Mouse (Mus musculus) lung, embryonic 15.5 days (tissue): ENCODE measurements around the gene Slc26a10. TPM values are rescaled to one million over a fixed set of nuclear protein-coding genes. Genes with fewer than 3 reads are reported as not detected.

Source experiments
- ATAC-seq: fragments of 200-750 bp; cut with Nextera tagmentation; 2 replicates; pipeline ENCODE4 v1.8.0; 2017; ENCODE audit warnings: moderate number of reproducible peaks, borderline replicate concordance; ENCODE audit not compliant: low FRiP score, low TSS enrichment; ENCODE audit errors: extremely low read depth
- H3K27ac ChIP-seq: fragments of 300-500 bp; sonication (generic); 2 replicates; pipeline ENCODE4 v1.5.1; 2015; ENCODE audit warnings: moderate library complexity, mild to moderate bottlenecking, inconsistent platforms
- H3K27me3 ChIP-seq: fragments of 300-500 bp; sonication (generic); 2 replicates; pipeline ENCODE4 v1.6.1; 2015; ENCODE audit warnings: inconsistent platforms
- H3K36me3 ChIP-seq: fragments of 300-500 bp; sonication (generic); 2 replicates; pipeline ENCODE4 v1.6.1; 2015; ENCODE audit warnings: inconsistent platforms
- H3K4me1 ChIP-seq: fragments of 300-500 bp; sonication (generic); 2 replicates; pipeline ENCODE4 v1.6.1; 2015; ENCODE audit warnings: inconsistent platforms
- H3K4me2 ChIP-seq: fragments of 300-500 bp; sonication (generic); 2 replicates; pipeline ENCODE4 v1.6.1; 2015; ENCODE audit warnings: inconsistent platforms, mild to moderate bottlenecking, moderate library complexity
- H3K4me3 ChIP-seq: fragments of 300-500 bp; sonication (generic); 2 replicates; pipeline ENCODE4 v1.5.1; 2015; ENCODE audit warnings: mild to moderate bottlenecking, inconsistent platforms
- H3K9ac ChIP-seq: fragments of 300-500 bp; sonication (generic); 2 replicates; pipeline ENCODE4 v1.6.1; 2015; ENCODE audit warnings: inconsistent platforms
- H3K9me3 ChIP-seq: fragments of 300-500 bp; sonication (generic); 2 replicates; pipeline ENCODE4 v1.6.1; 2016; ENCODE audit warnings: inconsistent platforms
- WGBS: fragments of 180-500 bp; shearing (Covaris S2); methylation state at CpG from one replicate; pipeline ENCODE4 v1.1.7; 2015; 5-methylcytosine and 5-hydroxymethylcytosine counted together
- polyA plus RNA-seq: library from polyadenylated mRNA; unstranded; fragments of >200 nt; fragmentation: Nextera tagmentation; extraction: Ambion mirVana; gene quantifications from 2 replicates; pipeline ENCODE4 v1.2.1, GENCODE M21; 2015

The Slc26a10 gene
- 0.86 and 0.93 TPM in 2 replicates for polyA plus RNA-seq

DNA sequence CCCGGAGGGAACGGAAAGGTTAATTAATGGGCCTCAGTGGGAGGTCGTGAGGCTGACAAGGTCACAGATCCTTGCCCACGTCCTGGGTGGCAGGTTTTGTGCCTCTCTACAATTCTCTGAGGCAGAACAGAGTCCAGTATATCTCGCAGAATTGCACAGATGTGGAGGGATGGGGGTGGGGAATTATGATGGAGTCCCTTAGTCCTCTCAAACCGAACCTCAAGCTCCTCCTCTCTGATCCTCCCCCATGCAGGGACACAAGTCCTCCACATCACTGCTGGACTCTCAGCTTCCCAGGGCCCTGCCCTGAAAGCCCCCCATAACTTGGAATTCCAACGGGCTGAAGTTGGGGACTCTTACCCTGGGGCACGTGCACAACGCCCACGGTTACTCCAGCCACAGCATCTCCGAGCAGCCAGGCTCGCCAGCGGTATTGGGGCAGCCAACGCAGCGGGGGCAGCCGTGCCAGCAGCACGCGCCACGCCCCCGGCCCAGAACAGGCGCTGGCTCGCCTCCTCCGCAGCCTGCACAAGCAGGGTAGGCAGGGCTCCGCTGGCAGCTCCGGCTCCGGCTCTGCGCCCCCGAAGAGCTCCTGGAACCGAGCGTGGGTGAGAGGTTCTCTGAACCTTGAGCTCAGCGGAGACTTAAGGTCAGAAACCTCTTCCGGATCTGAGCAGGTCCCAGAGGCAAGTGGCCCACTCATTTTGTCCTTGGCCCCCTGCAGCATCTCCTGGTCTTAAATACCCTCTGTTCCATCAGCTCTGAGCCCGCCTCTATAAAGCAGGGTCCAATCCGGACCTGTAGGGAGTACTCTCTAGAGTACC, at the start of gene Slc26a10:
Slc26a10 (minus strand) TSS at position 775 of the 824 bp plus-strand sequence.
- WGBS = 2% methylated on average over 34 of the region's 34 CpGs
- Histone ChIP-seq H3K9me3 (no peaks in the 10 kb centered on the region), H3K36me3 (peaks cover 9% of the 10 kb centered on the region; the same call in 1 of the 2 replicates), H3K4me2 (peak within 1 kb of the TSS; percentile 43; the same call in 1 of the 2 replicates), H3K4me1 (peaks cover 31% of the 10 kb centered on the region), H3K27ac (no peak within 1 kb of the TSS), H3K9ac (no peak within 1 kb of the TSS), H3K4me3 (peak within 1 kb of the TSS; percentile 15), H3K27me3 (peaks cover 91% of the 10 kb centered on the region)
- no peak; the same call in 1 of the 2 replicates for ATAC-seq

DNA sequence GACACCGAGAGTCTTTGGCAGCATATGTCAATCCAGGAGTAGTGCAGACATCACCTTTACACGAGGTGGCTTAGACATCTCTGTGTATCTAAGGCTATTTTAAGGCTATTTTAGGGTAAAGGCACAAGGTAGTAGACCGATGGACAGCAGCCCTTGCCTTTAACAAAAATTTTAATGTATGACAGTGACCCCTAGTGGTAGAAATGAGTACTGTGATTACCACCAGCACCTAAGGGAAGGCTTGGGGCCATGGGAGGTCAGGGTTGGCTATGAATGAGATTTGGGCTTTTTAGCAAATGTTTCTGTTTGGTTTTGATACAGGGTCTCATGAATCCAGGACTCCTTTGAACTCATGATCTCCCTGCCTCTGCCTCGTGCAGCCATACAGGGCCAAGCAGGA, 48.5 kb upstream of the Slc26a10 start:
- Histone ChIP-seq H3K9me3 (no peaks in the 10 kb centered on the region), H3K27me3 (peaks cover 12% of the 10 kb centered on the region), H3K27ac (no peak overlapping the region), H3K4me2 (no peak overlapping the region), H3K4me3 (no peak overlapping the region), H3K9ac (no peak overlapping the region), H3K4me1 (no peaks in the 10 kb centered on the region), H3K36me3 (no peaks in the 10 kb centered on the region)
- 19% methylated on average over 4 of the region's 4 CpGs for WGBS
- peak; percentile 50; the same call in 1 of the 2 replicates for ATAC-seq

DNA sequence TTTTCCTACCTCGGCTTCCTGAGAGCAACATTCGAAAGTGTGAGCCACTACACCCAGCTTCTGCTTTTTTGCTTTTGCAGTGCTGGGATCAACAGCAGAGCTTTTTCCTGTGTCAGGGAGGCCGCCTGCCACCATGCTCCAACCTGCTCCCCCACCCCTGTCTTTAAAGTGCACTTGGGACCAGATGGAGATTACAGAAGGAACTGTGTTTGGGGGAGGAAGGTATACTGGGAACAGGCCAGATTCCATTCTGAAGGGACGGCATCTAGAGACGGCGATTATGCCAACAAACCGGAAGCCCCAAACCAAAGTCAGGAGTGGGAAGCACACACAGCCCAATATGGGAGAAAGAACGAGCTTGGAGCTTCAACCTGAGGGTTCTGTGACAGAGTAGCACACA, 46.7 kb upstream of the Slc26a10 start:
- no peaks in the 10 kb centered on the region for H3K9me3 ChIP-seq
- H3K4me1 ChIP-seq = no peaks in the 10 kb centered on the region
- no peaks in the 10 kb centered on the region for H3K36me3 ChIP-seq
- no peak for ATAC-seq
- H3K27ac ChIP-seq = no peak overlapping the region
- 66% methylated on average over 8 of the region's 8 CpGs for WGBS
- H3K27me3 ChIP-seq = peaks cover 12% of the 10 kb centered on the region
- no peak overlapping the region for H3K4me3 ChIP-seq
- H3K4me2 ChIP-seq = no peak overlapping the region
- H3K9ac ChIP-seq = no peak overlapping the region

DNA sequence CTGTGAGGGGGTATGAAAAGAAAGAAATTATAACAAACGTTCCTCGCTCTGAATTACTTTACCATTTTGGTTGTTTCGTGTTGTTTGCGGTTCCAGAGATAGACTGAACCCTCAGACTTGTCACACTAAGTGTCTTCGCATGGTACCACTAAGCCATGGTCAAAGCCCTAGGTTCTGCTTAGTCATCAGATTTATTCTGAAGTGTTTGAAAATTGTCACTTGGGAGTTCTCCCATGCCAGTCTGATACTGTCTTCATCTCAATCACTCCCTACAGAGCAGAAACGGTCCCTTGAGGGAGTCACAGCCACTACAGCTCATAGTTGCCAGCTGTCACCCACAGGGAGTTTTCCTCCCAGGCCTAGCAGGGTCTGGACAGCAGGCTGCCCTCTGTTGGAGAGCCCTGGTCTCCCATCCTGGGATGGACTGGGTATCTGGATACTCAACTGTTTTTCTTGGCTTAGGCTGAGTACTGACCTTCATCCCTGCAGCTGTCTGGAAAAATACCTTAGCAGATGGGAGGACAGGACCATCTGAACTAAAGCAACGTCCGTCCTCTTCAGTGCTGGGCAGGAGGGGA, 46.0 kb upstream of the Slc26a10 start:
- no peaks in the 10 kb centered on the region for H3K9me3 ChIP-seq
- H3K4me1 ChIP-seq = no peaks in the 10 kb centered on the region
- no peaks in the 10 kb centered on the region for H3K36me3 ChIP-seq
- no peak for ATAC-seq
- peaks cover 12% of the 10 kb centered on the region for H3K27me3 ChIP-seq
- no peak overlapping the region for H3K27ac ChIP-seq
- no peak overlapping the region for H3K9ac ChIP-seq
- H3K4me3 ChIP-seq = no peak overlapping the region
- H3K4me2 ChIP-seq = no peak overlapping the region
- 59% methylated on average over 8 of the region's 8 CpGs for WGBS

DNA sequence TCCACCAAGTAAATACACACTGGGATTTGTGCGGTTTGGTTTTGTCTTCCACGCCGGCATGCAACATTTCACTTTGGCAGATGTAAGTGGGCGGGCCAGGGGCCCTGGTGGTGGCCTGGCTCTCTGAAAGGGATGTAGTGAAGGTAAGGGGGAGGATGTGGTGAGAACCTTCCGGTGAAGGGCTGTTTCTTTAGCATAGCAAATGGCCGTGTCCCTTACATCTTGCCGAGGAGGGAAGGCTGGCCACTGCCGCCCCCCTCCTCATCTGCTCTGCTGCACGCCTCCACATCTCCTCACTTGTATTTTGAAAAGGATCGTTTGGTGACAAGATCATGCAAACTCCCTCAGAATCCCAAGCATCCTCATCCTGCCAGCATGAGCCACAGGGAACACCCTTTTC, 45.3 kb upstream of the Slc26a10 start:
- H3K27ac ChIP-seq = no peak overlapping the region
- H3K36me3 ChIP-seq = no peaks in the 10 kb centered on the region

DNA sequence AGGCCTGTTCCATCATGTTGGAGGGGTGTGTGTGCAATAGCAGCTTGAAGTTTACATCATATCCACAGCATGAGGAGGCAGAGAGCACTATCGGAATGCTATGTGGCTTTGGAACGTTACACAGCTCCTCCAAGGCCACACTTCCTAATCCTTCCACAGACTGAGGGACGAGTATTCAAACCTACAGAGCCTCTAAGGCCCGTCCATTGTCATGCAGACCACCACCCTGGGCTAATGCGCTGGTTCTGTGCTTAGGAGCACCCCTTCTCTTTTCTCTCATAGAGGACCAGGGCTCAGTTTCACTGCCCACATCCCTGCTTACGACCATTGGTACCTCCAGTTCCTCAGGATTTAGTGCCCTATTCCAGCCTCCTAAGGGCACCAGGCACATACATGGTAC, 44.8 kb upstream of the Slc26a10 start:
- Histone ChIP-seq H3K4me3 (no peak overlapping the region), H3K27me3 (peaks cover 12% of the 10 kb centered on the region), H3K36me3 (no peaks in the 10 kb centered on the region), H3K4me2 (no peak overlapping the region), H3K9me3 (no peaks in the 10 kb centered on the region), H3K9ac (no peak overlapping the region), H3K27ac (no peak overlapping the region), H3K4me1 (no peaks in the 10 kb centered on the region)
- WGBS = 49% methylated on average over 6 of the region's 6 CpGs
- no peak for ATAC-seq

More for the DNA sequence above, 45.3 kb upstream of the Slc26a10 start:
- Histone ChIP-seq H3K4me3 (no peak overlapping the region), H3K4me1 (no peaks in the 10 kb centered on the region), H3K4me2 (no peak overlapping the region), H3K9ac (no peak overlapping the region), H3K27me3 (peaks cover 12% of the 10 kb centered on the region), H3K9me3 (no peaks in the 10 kb centered on the region)
- WGBS = 28% methylated on average over 10 of the region's 10 CpGs
- no peak for ATAC-seq

DNA sequence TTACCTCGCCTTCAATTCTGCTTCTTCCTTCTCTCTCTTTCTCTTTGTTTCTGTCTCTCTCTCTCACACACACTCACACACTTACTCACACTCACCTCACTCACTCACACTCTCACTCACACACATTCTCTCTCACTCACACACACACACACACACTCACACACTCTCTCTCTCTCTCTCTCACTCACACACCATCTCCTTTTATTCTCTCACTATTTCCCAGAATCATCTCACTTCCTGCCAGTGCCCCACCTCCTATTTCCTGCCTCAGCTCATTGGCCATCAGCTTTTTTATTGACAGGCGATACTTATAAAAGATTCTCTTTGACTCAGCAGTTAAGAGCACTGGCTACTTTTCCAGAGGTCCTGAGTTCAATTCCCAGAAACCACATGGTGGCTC, 37.9 kb upstream of the Slc26a10 start:
- Histone ChIP-seq H3K36me3 (no peaks in the 10 kb centered on the region), H3K27ac (no peak overlapping the region), H3K9me3 (no peaks in the 10 kb centered on the region), H3K4me3 (no peak overlapping the region), H3K4me2 (no peak overlapping the region), H3K9ac (no peak overlapping the region), H3K27me3 (no peaks in the 10 kb centered on the region), H3K4me1 (no peaks in the 10 kb centered on the region)
- WGBS = 85% methylated on average over 2 of the region's 2 CpGs
- no peak for ATAC-seq

DNA sequence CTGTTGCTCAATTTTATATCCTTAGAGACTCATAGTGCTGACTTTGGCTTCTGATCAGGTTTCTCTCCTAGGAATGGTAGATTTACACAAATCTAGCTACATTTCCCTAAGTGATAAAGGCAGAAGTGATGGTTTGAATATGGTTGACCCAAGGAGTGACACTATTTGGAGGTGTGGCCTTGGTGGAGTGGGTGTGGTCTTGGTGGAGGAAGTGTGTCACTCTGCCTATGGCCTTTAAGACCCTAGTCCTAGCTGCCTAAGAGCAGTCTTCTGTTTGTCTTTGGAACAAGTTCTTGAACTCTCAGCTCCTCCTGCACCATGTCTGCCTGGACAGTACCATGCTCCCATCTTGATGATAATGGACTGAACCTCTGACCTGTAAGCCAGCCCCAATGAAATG, 36.7 kb upstream of the Slc26a10 start:
- H3K4me3 ChIP-seq = no peak overlapping the region
- no peak overlapping the region for H3K9ac ChIP-seq
- no peaks in the 10 kb centered on the region for H3K36me3 ChIP-seq
- no peaks in the 10 kb centered on the region for H3K9me3 ChIP-seq
- H3K4me2 ChIP-seq = no peak overlapping the region
- no peak for ATAC-seq
- H3K27ac ChIP-seq = no peak overlapping the region
- no peaks in the 10 kb centered on the region for H3K4me1 ChIP-seq
- H3K27me3 ChIP-seq = no peaks in the 10 kb centered on the region

DNA sequence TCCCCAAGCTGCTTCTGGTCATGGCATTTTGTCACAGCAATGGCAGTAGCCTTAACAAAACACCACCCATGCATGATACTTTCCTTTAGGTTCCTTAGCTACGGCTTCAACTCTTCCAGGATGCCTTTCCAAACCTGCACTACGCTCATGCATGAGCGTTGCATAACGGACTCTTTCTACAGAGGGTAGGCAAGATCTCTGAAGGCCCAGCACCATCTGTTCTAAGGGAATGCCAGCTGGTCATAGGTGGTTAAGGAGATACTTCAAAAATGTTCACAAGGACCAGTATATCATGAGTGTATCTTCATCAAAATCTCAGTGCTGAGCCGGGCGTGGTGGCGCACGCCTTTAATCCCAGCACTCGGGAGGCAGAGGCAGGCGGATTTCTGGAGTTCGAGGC, 36.0 kb upstream of the Slc26a10 start:
- Histone ChIP-seq H3K4me2 (no peak overlapping the region), H3K9me3 (no peaks in the 10 kb centered on the region), H3K4me1 (no peaks in the 10 kb centered on the region), H3K9ac (no peak overlapping the region), H3K4me3 (no peak overlapping the region), H3K36me3 (no peaks in the 10 kb centered on the region), H3K27ac (no peak overlapping the region), H3K27me3 (no peaks in the 10 kb centered on the region)
- ATAC-seq = no peak
- 95% methylated on average over 11 of the region's 11 CpGs for WGBS

DNA sequence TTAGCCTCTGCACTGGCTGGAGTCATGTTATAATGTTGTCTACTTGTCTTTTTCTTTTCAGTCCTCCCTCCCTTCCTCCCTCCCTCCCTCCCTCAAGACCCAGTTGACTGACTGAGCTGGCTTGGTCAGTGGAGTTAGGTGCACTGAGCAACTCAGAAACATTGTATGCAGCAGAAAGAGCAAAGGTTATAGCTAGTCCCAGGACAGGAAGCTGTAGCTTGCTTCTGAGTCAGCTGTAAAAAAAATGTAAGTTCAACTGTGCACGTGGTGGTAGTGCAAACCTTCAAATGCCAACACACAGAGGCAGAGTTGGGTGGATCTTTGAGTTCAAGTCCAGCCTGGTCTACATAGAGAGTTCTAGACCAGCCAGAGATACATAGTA, 34.0 kb upstream of the Slc26a10 start:
- Histone ChIP-seq H3K36me3 (no peaks in the 10 kb centered on the region), H3K27me3 (no peaks in the 10 kb centered on the region), H3K4me1 (peaks cover 6% of the 10 kb centered on the region), H3K9me3 (no peaks in the 10 kb centered on the region), H3K4me3 (no peak overlapping the region), H3K4me2 (no peak overlapping the region), H3K27ac (no peak overlapping the region), H3K9ac (no peak overlapping the region)
- no peak for ATAC-seq
- WGBS = 55% methylated on average over 1 of the region's 1 CpGs

DNA sequence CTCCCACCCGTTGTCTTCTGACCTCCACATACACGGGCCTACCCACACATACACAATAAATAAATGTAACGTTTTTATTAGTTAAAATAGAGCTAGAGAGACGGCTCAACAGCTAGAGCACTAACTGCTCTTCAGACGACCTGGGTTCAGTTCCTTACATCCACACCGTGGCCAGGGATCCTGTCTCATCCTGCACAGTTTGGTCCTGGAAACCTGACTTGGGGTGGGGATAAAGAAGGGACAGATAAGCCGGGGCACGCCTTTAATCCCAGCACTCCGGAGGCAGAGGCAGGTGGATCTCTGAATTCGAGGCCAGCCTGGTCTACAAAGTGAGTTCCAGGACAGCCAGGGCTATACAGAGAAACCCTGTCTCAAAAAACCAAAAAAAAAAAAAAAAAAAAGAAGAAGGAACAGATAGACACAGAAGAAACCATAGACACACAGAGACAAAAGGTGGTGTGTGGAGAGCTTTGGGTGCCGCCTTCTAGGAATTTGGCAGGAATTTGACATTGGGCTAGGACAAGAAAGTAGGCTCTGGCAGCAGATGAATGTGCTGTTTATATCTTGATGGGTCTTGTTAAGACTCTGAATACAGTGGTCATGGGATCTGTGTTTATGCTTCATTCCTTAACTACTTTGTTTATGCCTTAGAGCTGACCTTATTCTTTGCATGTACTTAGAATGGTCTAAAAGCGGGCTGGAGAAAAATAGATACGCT, 33.4 kb upstream of the Slc26a10 start:
- H3K9me3 ChIP-seq = no peaks in the 10 kb centered on the region
- H3K27ac ChIP-seq = no peak overlapping the region
- no peak overlapping the region for H3K4me3 ChIP-seq
- no peaks in the 10 kb centered on the region for H3K27me3 ChIP-seq
- no peaks in the 10 kb centered on the region; the same call in 1 of the 2 replicates for H3K36me3 ChIP-seq
- H3K4me1 ChIP-seq = peaks cover 6% of the 10 kb centered on the region
- no peak for ATAC-seq
- H3K9ac ChIP-seq = no peak overlapping the region
- no peak overlapping the region for H3K4me2 ChIP-seq
- 72% methylated on average over 13 of the region's 13 CpGs for WGBS

DNA sequence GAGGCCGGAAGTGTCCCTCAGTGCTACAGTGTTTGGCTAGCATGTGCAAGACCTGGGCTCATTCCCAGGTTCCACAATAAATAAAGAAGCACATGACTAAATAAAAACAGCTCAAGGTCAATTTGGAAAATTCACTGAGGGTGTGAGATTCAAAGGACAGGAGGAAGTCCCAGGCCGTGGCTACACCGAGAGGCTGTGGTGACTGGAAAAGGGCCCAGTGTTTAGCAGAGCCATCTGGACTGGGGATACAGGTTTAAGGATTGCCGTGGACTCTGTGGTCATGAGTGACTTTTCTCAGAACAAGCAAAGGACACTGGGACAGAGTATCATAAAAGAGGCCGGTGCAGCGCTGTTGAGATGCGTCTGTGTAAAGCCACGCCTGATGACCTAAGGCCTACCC, 32.8 kb upstream of the Slc26a10 start:
- H3K27ac ChIP-seq = no peak overlapping the region
- H3K4me3 ChIP-seq = no peak overlapping the region
- ATAC-seq = no peak
- H3K27me3 ChIP-seq = no peaks in the 10 kb centered on the region
- H3K4me1 ChIP-seq = peaks cover 6% of the 10 kb centered on the region
- 87% methylated on average over 8 of the region's 8 CpGs for WGBS
- no peak overlapping the region for H3K4me2 ChIP-seq
- H3K9ac ChIP-seq = no peak overlapping the region
- no peaks in the 10 kb centered on the region for H3K9me3 ChIP-seq
- H3K36me3 ChIP-seq = peaks cover 5% of the 10 kb centered on the region; the same call in 1 of the 2 replicates
